Mouse (Mus musculus) embryonic fibroblast, embryonic 13.5 days (primary cell): ENCODE data around the gene Akt3. TPM values are rescaled to one million over a fixed set of nuclear protein-coding genes. Genes with fewer than 3 reads are reported as not detected.

ENCODE experiments used
- H3K27ac ChIP-seq: 2 replicates; pipeline ENCODE4 v1.5.1; 2012; ENCODE audit warnings: low read length, control low read depth, inconsistent platforms; ENCODE audit not compliant: insufficient read depth
- H3K4me1 ChIP-seq: 2 replicates; pipeline ENCODE4 v1.6.1; 2011; ENCODE audit warnings: low read length; ENCODE audit not compliant: control insufficient read depth, insufficient read depth
- H3K4me3 ChIP-seq: 2 replicates; pipeline ENCODE4 v1.5.1; 2011; ENCODE audit warnings: mild to moderate bottlenecking, control low read depth, low read length; ENCODE audit not compliant: insufficient read depth
- CTCF ChIP-seq: IDR thresholded peaks from 2 replicates; pipeline ENCODE4 v1.5.1; 2011; ENCODE audit warnings: mild to moderate bottlenecking, control low read depth, low read length, moderate library complexity, borderline replicate concordance; ENCODE audit not compliant: insufficient read depth
- POLR2A ChIP-seq: IDR thresholded peaks from 2 replicates; pipeline ENCODE4 v1.6.1; 2011; ENCODE audit warnings: low read depth, mild to moderate bottlenecking, control low read depth, low read length, moderate library complexity
- polyA plus RNA-seq: library from polyadenylated mRNA; stranded (reverse); fragments of >200 nt; gene quantifications from 2 replicates; pipeline ENCODE4 v1.2.4, GENCODE M21; 2011; ENCODE audit warnings: low read depth; ENCODE audit not compliant: missing spikeins, insufficient read length

The Akt3 gene
- polyA plus RNA-seq, 1 experiment, result 44.7 TPM

DNA sequence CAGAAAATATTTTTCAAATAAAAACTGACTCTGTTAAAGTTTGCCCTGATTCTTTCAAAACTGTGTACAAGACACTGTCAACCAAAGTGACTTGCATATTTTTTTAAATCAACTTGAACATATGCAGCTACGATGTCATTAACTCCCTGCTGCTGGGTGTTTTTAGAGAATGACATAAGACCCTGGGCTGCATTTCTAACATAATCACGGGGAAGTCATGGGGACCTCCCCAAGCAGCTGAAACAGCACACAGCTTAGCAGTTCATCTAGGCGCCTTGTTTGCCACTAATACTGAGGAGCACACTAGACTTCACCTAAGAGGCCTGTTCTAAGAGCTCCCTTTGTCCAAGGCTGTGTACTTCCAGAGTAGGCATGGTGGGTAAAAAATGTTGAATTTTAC lies 242.1 kb downstream of the Akt3 start:
- Histone ChIP-seq H3K4me1 (peaks cover 23% of the 10 kb centered on the region), H3K27ac (no peak overlapping the region), H3K4me3 (no peak overlapping the region)
- TF ChIP-seq POLR2A (no peak), CTCF (no peak)

DNA sequence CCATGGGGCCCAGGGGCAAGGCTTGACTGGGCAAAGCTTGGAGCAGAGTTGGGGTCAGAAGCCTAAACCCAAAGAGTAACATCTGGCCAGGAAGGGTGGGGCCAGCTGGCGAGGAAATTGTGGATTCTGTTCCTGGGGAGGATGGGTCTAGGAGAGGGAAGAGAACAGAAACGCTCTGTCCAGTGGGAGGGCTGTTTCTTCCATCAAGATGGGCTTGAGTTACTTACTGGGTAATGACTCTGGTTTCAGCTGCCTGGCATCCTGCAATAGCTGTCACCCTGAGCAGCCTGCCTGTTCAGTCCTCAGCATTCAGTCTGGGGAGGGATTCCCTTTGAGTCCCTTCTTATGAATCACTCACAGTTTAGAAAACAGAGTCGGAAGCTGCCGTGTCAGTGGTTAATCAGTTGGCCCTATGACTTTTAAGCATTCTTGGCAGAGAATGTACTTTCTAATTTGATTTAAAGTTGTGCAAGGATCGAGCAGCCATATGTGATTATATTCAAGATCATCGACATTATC lies 243.0 kb downstream of the Akt3 start:
- Histone ChIP-seq H3K27ac (peak overlapping the region; percentile 96), H3K4me1 (peaks cover 23% of the 10 kb centered on the region), H3K4me3 (no peak overlapping the region)
- TF ChIP-seq CTCF (no peak), POLR2A (no peak)

DNA sequence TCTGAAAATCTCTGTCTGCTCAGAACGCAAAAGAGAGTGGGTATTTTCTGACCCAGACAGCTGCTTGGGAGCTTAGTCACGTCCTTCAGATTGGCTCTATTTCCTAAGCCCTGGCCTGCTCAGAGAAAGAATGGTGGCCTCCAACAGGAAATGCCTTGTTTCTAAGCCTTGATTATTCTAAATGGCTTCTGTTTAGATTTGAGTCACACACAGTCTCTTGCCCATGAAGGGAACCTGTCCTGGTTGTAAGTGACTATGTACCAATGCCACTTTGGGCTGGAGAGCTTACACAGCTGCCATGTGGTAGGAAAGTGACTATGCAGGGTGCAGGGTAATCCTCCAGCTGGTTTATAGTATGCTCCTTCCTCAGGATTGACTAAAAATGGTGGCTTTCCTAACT lies 243.7 kb downstream of the Akt3 start:
- Histone ChIP-seq H3K4me1 (peaks cover 23% of the 10 kb centered on the region), H3K27ac (peak overlapping the region; percentile 99), H3K4me3 (no peak overlapping the region)
- no peak for TF ChIP-seq CTCF
- TF ChIP-seq POLR2A, result no peak

DNA sequence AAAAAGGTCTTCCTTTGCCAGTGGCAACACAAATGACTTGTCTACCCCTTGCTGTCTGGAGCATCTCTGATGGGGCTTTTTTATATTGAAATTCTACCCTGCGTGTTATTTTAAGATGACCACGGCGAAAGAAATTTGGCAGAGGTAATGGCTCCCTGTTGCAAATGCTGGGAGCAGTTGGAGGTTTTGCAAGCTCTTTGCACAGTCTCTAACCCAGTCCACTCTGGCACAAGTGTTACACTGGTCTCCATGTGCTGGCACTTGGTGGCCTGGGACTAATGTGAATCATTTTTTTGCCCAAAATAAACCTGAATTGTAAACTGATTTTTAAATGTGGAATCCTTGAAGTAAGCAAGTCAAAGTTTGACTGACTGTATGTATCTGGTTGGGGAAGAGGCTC lies 244.2 kb downstream of the Akt3 start:
- no peak for TF ChIP-seq POLR2A
- no peak for TF ChIP-seq CTCF
- no peak overlapping the region for H3K4me3 ChIP-seq
- H3K27ac ChIP-seq, result peak overlapping the region; percentile 99
- peaks cover 23% of the 10 kb centered on the region for H3K4me1 ChIP-seq

DNA sequence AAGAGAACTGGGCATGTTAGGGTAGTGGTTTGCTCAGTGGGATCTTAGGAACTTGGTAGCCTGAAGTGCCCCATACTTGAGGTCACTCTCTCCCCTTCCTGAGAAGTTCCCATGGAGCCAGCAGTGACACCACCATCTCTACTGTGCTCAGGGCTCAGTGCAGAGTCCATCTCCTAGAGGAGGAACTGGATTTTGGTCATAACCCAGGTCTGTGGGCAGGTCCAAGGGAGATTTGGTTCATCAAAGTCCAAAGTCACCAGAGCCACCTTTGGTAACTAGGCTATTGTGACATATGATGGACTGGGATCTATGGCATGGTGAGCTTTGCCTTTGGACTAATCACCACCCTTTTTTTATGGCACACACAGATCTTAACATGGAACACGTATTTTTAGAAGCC lies 244.7 kb downstream of the Akt3 start:
- H3K27ac ChIP-seq, result peak overlapping the region; percentile 99
- no peak overlapping the region for H3K4me3 ChIP-seq
- TF ChIP-seq POLR2A, result no peak
- no peak for TF ChIP-seq CTCF
- peaks cover 23% of the 10 kb centered on the region for H3K4me1 ChIP-seq

DNA sequence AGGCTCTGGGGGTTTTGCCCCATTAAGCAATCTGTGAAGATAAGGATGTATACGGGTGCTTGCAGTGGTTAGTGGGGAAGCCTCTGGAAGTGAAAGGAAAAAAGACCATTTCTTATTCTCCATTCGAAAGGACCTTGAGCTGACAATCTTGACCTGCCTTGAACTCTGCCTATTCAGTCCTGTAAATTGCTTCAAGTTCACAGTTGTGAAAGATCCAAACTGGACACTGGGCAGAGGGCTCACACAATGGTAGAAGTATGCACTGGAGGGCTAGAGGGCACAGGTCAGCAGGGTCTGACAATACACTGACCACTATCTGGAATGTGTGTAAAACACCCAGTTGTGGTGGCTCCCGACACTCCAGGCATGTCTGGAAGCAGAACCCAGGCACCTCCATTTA lies 245.2 kb downstream of the Akt3 start:
- TF ChIP-seq CTCF (no peak), POLR2A (no peak)
- Histone ChIP-seq H3K4me3 (no peak overlapping the region), H3K27ac (peak overlapping the region; percentile 99)

DNA sequence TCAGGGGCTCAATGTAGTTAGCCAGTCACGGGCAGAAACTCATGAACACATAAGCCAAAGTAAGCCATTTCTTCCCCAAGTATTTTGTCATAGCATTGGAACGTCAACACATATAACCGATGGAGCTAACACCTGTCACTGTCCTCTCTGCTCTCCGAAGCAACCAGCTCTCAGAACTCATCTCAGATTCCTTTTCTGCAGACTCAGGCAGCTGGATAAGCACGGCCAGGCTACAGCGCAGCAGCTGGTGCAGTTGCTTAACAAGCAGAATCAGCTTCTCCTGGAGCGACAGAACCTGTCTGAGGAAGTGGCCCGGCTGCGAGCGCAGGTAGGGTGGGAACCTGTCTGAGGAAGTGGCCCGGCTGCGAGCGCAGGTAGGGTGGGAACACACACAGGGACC lies 246.3 kb downstream of the Akt3 start:
- H3K4me1 ChIP-seq, result peaks cover 23% of the 10 kb centered on the region
- H3K4me3 ChIP-seq, result no peak overlapping the region
- no peak overlapping the region for H3K27ac ChIP-seq
- TF ChIP-seq CTCF, result no peak
- no peak for TF ChIP-seq POLR2A

More for the DNA sequence above, 245.2 kb downstream of the Akt3 start:
- H3K4me1 ChIP-seq, result peaks cover 23% of the 10 kb centered on the region

DNA sequence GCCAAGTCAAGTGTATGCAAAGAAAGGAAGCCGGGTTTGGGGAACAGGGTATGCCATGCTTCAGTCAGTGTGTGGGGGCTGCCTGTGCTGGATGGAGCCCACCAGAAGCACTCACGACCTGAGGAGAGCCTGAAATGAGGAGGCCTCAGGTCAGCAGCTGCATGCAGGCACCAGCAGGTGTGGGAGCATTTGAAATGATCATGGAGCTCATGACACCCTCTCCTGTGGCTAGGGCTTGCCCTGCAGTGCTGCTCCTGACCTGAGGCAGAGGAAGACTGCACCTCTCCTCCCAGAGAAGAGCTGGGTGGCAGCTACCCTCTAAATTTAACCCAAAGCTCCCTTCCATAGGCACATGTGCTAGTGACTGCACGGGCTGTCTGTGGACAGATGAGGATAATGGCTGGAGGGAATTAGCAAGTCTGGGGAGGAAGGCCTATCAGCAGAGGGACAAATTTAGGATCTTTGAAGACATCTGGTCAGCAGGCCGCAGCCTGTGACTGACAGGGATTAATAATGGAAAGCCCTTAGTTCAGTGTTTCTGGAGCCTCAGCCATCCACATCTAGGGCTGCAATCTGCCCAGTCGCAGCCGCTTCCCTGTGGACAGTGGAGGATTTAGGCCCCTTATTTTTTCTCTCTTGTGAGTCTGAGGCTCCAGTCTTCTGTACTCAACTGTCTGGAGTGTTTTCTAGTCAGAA lies 247.2 kb downstream of the Akt3 start:
- no peak overlapping the region for H3K27ac ChIP-seq
- H3K4me1 ChIP-seq, result peaks cover 23% of the 10 kb centered on the region
- no peak overlapping the region for H3K4me3 ChIP-seq
- no peak for TF ChIP-seq POLR2A
- TF ChIP-seq CTCF, result no peak

DNA sequence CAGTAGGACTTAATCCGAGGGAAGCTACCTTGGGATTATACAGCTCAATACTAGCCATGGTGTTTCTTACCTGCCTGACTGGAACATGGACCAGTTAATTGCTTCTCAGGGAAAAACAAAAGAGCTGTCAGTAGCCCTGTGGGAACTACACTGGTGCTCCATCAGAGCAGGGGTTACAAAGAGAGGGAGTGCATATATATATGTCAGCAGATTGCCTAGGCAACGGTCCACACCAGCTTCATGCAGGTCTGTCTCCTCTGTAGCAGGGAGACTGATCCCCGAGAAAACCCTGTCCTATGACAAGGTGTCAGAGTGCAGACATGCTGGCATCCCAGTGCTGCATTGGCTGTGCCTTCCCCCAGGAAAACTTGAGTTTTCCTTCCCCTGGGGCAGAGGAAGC lies 248.0 kb downstream of the Akt3 start:
- TF ChIP-seq CTCF, result no peak
- TF ChIP-seq POLR2A, result no peak
- H3K4me1 ChIP-seq, result peaks cover 19% of the 10 kb centered on the region
- no peak overlapping the region for H3K27ac ChIP-seq
- no peak overlapping the region for H3K4me3 ChIP-seq

DNA sequence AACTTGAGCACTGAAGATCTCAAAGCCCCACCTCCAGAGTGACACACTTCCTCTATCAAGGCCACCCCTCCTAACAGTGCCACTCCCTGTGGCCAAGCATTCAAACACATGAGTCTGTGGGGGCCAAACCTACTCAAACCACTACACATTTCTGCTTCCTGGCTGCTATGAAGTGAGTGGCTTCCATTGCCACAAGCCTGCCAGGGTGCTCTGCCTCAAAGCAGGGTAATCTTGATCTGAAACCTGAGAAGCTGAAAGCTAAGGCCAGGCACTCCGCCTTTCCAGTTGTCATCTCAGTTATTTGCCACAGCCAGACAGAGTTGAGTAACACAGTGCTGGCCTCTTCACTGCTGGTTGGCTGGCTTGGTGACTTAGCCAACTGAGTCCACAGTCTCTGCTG lies 249.2 kb downstream of the Akt3 start:
- TF ChIP-seq POLR2A, result no peak
- TF ChIP-seq CTCF, result no peak
- peak overlapping the region; percentile 5; the same call in 1 of the 2 replicates for H3K27ac ChIP-seq
- H3K4me3 ChIP-seq, result no peak overlapping the region
- peaks cover 8% of the 10 kb centered on the region for H3K4me1 ChIP-seq
